22 mouse cellular contexts compared by ENCODE assay signal in the genomic region with DNA sequence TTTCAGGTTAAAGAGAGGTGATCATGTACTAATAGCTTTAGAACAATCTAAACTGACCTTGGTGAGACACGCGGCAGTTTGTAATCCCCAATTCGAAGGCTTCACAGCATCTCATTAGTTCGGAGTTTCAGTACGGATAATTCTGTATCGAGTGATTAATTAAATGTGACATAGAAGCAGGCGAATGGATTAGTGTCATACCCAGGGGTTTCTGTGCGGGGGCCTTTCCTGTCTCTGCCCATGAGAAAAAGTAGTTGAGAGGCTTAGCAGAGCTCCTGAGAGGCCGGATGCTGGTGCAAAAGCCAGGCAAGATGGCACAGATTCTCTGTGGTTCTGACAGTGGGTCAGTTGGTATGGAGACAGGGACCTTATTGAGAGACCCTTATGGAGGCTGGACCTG.
"Had no signal": no experiment of that assay in that cellular context is flagged by ENCODE, and none has a peak within 500 bp of the region (broad histone marks: within the 10 kb centered on the region; RNA-seq: fewer than 3 reads in every experiment).

No protein-coding gene starts in this region.

- H3K36me3 ChIP-seq: intestine, embryonic 15.5 days; kidney, embryonic 15.5 days; limb, embryonic 12.5 days; limb, embryonic 15.5 days; lung, embryonic 15.5 days; midbrain, embryonic 12.5 days; neural tube, embryonic 12.5 days; neural tube, embryonic 15.5 days had no signal

- H3K4me3 ChIP-seq: intestine, embryonic 15.5 days; kidney, embryonic 15.5 days; limb, embryonic 12.5 days; limb, embryonic 15.5 days; lung, embryonic 15.5 days; megakaryocyte, embryonic 14.5 days; midbrain, embryonic 12.5 days; neural tube, embryonic 12.5 days; neural tube, embryonic 15.5 days had no signal

- H3K4me2 ChIP-seq: intestine, embryonic 15.5 days; kidney, embryonic 15.5 days; limb, embryonic 12.5 days; limb, embryonic 15.5 days; liver, embryonic 11.5 days; lung, embryonic 15.5 days; midbrain, embryonic 12.5 days; neural tube, embryonic 12.5 days; neural tube, embryonic 15.5 days had no signal

- H3K9me3 ChIP-seq: intestine, embryonic 15.5 days; kidney, embryonic 15.5 days; limb, embryonic 12.5 days; limb, embryonic 15.5 days; lung, embryonic 15.5 days; megakaryocyte, embryonic 14.5 days; midbrain, embryonic 12.5 days; neural tube, embryonic 12.5 days; neural tube, embryonic 15.5 days had no signal

- DNase-seq: kidney, adult 11 months; kidney, adult 8-10 months; kidney, postnatal 10 days; kidney, postnatal 36 days; layer of hippocampus, postnatal 36 days; left cerebral cortex, postnatal 4 days; liver, postnatal 0 days; lung, postnatal 10 days; lung, postnatal 36 days; thymus, adult 18-20 months; thymus, postnatal 36 days had no signal

- H3K9ac ChIP-seq: intestine, embryonic 15.5 days; kidney, embryonic 15.5 days; limb, embryonic 12.5 days; limb, embryonic 15.5 days; liver, embryonic 14.5 days; liver, postnatal 0 days; lung, embryonic 15.5 days; midbrain, embryonic 12.5 days; neural tube, embryonic 12.5 days; neural tube, embryonic 15.5 days had no signal

- H3K4me1 ChIP-seq: intestine, embryonic 15.5 days; kidney, embryonic 15.5 days; limb, embryonic 12.5 days; lung, embryonic 15.5 days; megakaryocyte, embryonic 14.5 days; neural tube, embryonic 12.5 days had no signal

- H3K27ac ChIP-seq: intestine, embryonic 15.5 days; kidney, embryonic 15.5 days; limb, embryonic 12.5 days; limb, embryonic 15.5 days; liver, embryonic 14.5 days; lung, embryonic 15.5 days; midbrain, embryonic 12.5 days; neural tube, embryonic 12.5 days; neural tube, embryonic 15.5 days had no signal

- H3K27me3 ChIP-seq: intestine, embryonic 15.5 days; kidney, embryonic 15.5 days; limb, embryonic 12.5 days; limb, embryonic 15.5 days; lung, embryonic 15.5 days; megakaryocyte, embryonic 14.5 days; neural tube, embryonic 12.5 days; neural tube, embryonic 15.5 days had no signal
